Mouse (Mus musculus) cerebellum, postnatal 25 days (tissue): ENCODE results near the gene Vmn2r80.
"Not testable (repeated sequence)": the region's sequence is repeated elsewhere in the genome, so short reads cannot be mapped to it uniquely, and the experiment has no call there.

ENCODE experiments used
- DNase-seq, 2 experiments: peaks; one replicate each; pipeline ENCODE4 v3.0.0; 2021; ENCODE audit warnings: mixed read lengths in 2 of 2

Gene Vmn2r80

GRCm38 (mm10) chr10:79148469-79148868 is at the start of gene Vmn2r80:
Gene Vmn2r80 (plus strand): TSS chr10:79148769.
- not testable (repeated sequence) for DNase-seq

GRCm38 (mm10) chr10:79106325-79107282 is 42.0 kb upstream of the Vmn2r80 start:
- DNase-seq: no peak

- DNase-seq: no peak
Observed at GRCm38 (mm10) chr10:79107531-79107930, 41.0 kb upstream of the Vmn2r80 start.

- no peak for DNase-seq
Observed at GRCm38 (mm10) chr10:79109156-79109555, 39.4 kb upstream of the Vmn2r80 start.

GRCm38 (mm10) chr10:79110482-79110881 is 38.1 kb upstream of the Vmn2r80 start:
- no peak for DNase-seq

GRCm38 (mm10) chr10:79115085-79115484 is 33.5 kb upstream of the Vmn2r80 start:
- DNase-seq: no peak

GRCm38 (mm10) chr10:79116125-79116849 is 32.3 kb upstream of the Vmn2r80 start:
- peak; percentile 35 to 75 for DNase-seq

GRCm38 (mm10) chr10:79151602-79152001 is 3.0 kb downstream of the Vmn2r80 start:
- no peak for DNase-seq

DNA sequence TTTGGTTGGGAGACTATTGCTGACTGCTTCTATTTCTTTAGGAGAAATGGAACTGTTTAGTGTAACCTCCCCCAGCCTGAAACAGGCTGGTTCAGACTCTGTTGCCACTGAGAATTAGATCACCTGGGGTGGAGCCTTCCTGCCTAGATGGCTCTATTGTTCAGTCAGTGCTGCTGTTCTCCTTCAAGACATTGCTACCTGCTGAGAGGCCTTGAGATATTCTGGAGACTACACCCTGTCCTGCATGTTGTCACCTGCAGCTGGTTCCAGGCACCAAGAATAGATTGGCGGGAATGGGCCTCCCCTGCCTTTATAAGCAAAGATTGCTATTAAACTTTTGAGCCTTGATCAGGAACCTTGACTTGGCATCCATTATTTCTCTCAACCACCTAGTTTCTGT is 51.4 kb downstream of the Vmn2r80 start:
- DNase-seq: not testable (repeated sequence)

GRCm38 (mm10) chr10:79220432-79220831 is 71.9 kb downstream of the Vmn2r80 start:
- no peak for DNase-seq

GRCm38 (mm10) chr10:79221606-79222005 is 73.0 kb downstream of the Vmn2r80 start:
- DNase-seq: no peak

DNA sequence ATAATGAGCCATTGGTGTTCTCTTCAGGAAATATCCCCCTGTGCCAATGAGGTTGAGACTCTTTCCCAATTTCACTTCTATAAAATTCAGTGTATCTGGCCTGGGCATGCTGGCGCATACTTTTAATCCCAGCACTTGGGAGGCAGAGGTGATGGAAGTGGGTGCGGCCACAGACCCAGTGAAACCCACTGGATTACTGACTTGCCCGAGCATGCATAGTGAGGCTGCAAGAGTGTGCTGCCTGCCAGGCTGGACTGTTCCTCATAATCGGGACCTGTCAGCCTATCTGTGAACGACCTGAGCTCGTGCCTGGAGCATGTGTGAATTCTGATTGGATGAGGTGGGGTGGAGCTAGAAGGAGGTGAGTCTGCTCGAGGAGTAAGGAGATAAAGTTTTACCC is 73.6 kb downstream of the Vmn2r80 start:
- DNase-seq: no peak
